Mouse (Mus musculus): Measurements from ENCODE around the gene Ahnak2. TPM values are rescaled to one million over a fixed set of nuclear protein-coding genes. Genes with fewer than 3 reads are reported as not detected.

Gene Ahnak2
- polyA plus RNA-seq, 1 experiment from 2014 or later: 0.25 TPM

Small RNA genes within 50 kb of the gene (microRNA-seq; reads per million reads assigned to microRNA genes)
- not detected for gene Mir6940

Other genes starting within 250 kb of the Ahnak2 start
- gene Inf2, start 213.9 kb downstream of the Ahnak2 start, polyA plus RNA-seq (2015; fragmentation: Nextera tagmentation; extraction: Ambion mirVana): 2.4 and 2.6 TPM in 2 replicates
- gene Adssl1, start 182.6 kb downstream of the Ahnak2 start, polyA plus RNA-seq (2015; fragmentation: Nextera tagmentation; extraction: Ambion mirVana): 1.4 and 2.1 TPM in 2 replicates
- gene Siva1, start 158.0 kb downstream of the Ahnak2 start, polyA plus RNA-seq (2015; fragmentation: Nextera tagmentation; extraction: Ambion mirVana): 154 and 174 TPM in 2 replicates
- gene Akt1, start 127.8 kb downstream of the Ahnak2 start, polyA plus RNA-seq (2015; fragmentation: Nextera tagmentation; extraction: Ambion mirVana): 46.4 and 50.3 TPM in 2 replicates
- gene Zbtb42, start 123.8 kb downstream of the Ahnak2 start, polyA plus RNA-seq (2015; fragmentation: Nextera tagmentation; extraction: Ambion mirVana): 2.1 and 2.4 TPM in 2 replicates
- 11.0 and 13.1 TPM in 2 replicates for gene Cep170b, start 82.2 kb downstream of the Ahnak2 start, polyA plus RNA-seq (2015; fragmentation: Nextera tagmentation; extraction: Ambion mirVana)
- 2.9 and 3.8 TPM in 2 replicates for gene Pld4, start 42.0 kb downstream of the Ahnak2 start, polyA plus RNA-seq (2015; fragmentation: Nextera tagmentation; extraction: Ambion mirVana)
- 12.6 and 15.2 TPM in 2 replicates for gene Clba1, start 6.3 kb upstream of the Ahnak2 start, polyA plus RNA-seq (2015; fragmentation: Nextera tagmentation; extraction: Ambion mirVana)
- 123 and 134 TPM in 2 replicates for gene Cdca4, start 26.8 kb upstream of the Ahnak2 start, polyA plus RNA-seq (2015; fragmentation: Nextera tagmentation; extraction: Ambion mirVana)
- gene Gpr132, start 65.6 kb upstream of the Ahnak2 start, polyA plus RNA-seq (2015; fragmentation: Nextera tagmentation; extraction: Ambion mirVana): not detected in 2 replicates
- 4.1 TPM in 2 replicates for gene Jag2, start 127.1 kb upstream of the Ahnak2 start, polyA plus RNA-seq (2015; fragmentation: Nextera tagmentation; extraction: Ambion mirVana)
- gene Nudt14, start 139.5 kb upstream of the Ahnak2 start, polyA plus RNA-seq (2015; fragmentation: Nextera tagmentation; extraction: Ambion mirVana): 57.1 and 61.2 TPM in 2 replicates
- gene Btbd6, start 173.8 kb upstream of the Ahnak2 start, polyA plus RNA-seq (2015; fragmentation: Nextera tagmentation; extraction: Ambion mirVana): 30.3 and 32.7 TPM in 2 replicates
- gene Brf1, start 198.0 kb upstream of the Ahnak2 start, polyA plus RNA-seq (2015; fragmentation: Nextera tagmentation; extraction: Ambion mirVana): 62.5 and 68.8 TPM in 2 replicates
- gene Pacs2, start 211.9 kb upstream of the Ahnak2 start, polyA plus RNA-seq (2015; fragmentation: Nextera tagmentation; extraction: Ambion mirVana): 17.4 and 20.9 TPM in 2 replicates